Mouse (Mus musculus): ENCODE data around the gene Vmn2r74.

Vmn2r74 gene

DNA sequence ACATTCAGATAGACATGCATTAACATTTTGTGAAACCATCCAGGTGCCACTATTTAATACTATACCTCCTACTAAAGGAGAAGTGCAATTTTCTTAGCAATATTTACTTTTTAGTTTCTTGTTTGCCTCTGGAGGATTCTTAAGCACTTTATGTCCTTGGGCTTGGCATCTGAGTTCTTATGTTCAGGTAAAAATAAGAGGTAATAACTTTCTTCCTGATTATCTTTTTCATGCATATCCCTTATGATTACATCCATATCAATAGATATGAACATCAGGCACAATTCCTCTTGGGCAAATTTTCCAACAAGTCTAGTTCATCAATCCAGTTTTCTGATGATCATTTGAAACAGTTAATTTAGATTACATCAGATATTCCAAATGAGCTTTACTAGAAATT, at the start of gene Vmn2r74:
Gene Vmn2r74 (minus strand): TSS at position 101 of the 400 bp plus-strand sequence.
- no peak for DNase-seq (ENCODE audit: low spot score in 2 of 2)

DNA sequence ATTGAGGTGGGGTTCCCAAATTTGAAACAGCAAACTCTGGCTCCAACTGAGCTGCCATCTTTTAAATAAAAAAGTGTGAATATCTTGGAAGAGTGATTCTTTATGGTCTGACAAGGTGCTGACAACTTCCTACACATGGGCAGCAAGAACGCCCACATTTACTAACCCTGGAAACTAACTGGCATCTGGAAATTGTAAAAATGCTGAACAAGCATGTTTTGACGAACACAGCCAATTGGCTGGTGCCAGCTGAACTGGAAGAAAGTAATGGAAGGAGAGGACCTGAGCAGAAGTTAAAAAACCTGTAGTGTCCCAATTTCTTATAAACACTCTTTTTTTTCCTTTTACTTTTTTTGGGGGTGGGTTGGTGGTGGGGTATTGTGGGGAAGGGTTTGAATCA, 46.1 kb upstream of the Vmn2r74 start:
- no peak for DNase-seq (ENCODE audit: low spot score in 2 of 2)

All from frontal cortex, postnatal 25 days (tissue).